Mouse (Mus musculus): Measurements from ENCODE around the gene Flt3. TPM values are rescaled to one million over a fixed set of nuclear protein-coding genes. Genes with fewer than 3 reads are reported as not detected.

Flt3 gene
- total and polyA plus RNA-seq, 3 experiments = 0.01 TPM; not detected in 2

DNA sequence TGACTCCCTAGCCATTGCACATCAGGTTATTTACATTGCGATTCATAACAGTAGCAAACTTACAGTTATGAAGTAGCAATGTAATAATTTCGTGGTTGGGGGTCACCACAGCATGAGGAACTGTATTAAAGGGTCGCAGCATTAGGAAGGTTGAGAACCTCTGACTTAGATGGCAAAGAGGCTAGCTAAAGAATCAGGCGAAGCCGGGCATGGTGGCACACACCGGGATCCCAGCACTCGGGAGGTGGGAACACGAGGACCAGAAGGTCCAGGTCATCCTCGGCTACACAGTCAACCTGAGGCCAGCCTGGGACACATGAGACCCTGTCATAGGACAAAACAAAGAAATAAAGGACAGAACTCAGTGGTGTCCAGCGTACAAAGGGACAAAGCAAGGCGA lies 70.3 kb downstream of the Flt3 start:
- Histone ChIP-seq H3K36me3 (ENCODE audit: control insufficient read depth in 1 of 2, insufficient read depth in 2 of 2, low read length in 2 of 2) (no peaks in the 10 kb centered on the region), H3K27ac (ENCODE audit: control insufficient read depth, low read depth, low read length) (no peak overlapping the region), H3K4me1 (ENCODE audit: control insufficient read depth in 1 of 2, insufficient read depth in 2 of 2, low read length in 2 of 2) (no peaks in the 10 kb centered on the region), H3K4me3 (ENCODE audit: control insufficient read depth in 1 of 2, insufficient read depth in 1 of 2, low read depth in 2 of 2, low read length in 2 of 2) (no peak overlapping the region), H3K9ac (ENCODE audit: control insufficient read depth, low read depth, low read length, poor library complexity, severe bottlenecking) (no peak overlapping the region), H3K79me2 (ENCODE audit: control insufficient read depth, insufficient read depth, low read length, poor library complexity) (no peaks in the 10 kb centered on the region), H3K9me3 (replicated peaks; ENCODE audit: insufficient read depth, low read length) (no peaks in the 10 kb centered on the region), H3K27me3 (ENCODE audit: control insufficient read depth in 1 of 2, insufficient read depth in 2 of 2, low read length in 2 of 2) (no peaks in the 10 kb centered on the region)
- no peak for DNase-seq (ENCODE audit: low read depth, low spot score)
- no peak for TF ChIP-seq ZC3H11A (IDR thresholded peaks at IDR 0.05; ENCODE audit: low read depth, low read length)
- no peak for TF ChIP-seq ZNF384 (IDR thresholded peaks at IDR 0.05; ENCODE audit: low read depth, low read length)
- no peak for TF ChIP-seq MYC (IDR thresholded peaks at IDR 0.05; ENCODE audit: low read depth, low read length)
- no peak for TF ChIP-seq ETS1 (IDR thresholded peaks at IDR 0.05; ENCODE audit: low read depth, low read length)
- TF ChIP-seq UBTF (IDR thresholded peaks at IDR 0.05; ENCODE audit: borderline replicate concordance, insufficient read depth, low read depth, low read length) = no peak
- no peak for TF ChIP-seq USF1 (IDR thresholded peaks at IDR 0.05; ENCODE audit: low read depth, low read length)
- no peak for TF ChIP-seq GATA1 (IDR thresholded peaks at IDR 0.05; ENCODE audit: low read depth, low read length)
- TF ChIP-seq NRF1 (IDR thresholded peaks at IDR 0.05; ENCODE audit: insufficient read depth, low read depth, low read length, poor library complexity, severe bottlenecking) = no peak
- TF ChIP-seq KAT2A (conservative IDR thresholded peaks at IDR 0.05; ENCODE audit: low read depth, low read length) = no peak
- TF ChIP-seq BHLHE40 (IDR thresholded peaks at IDR 0.05; ENCODE audit: borderline replicate concordance, low read depth, low read length) = no peak
- TF ChIP-seq MYB (IDR thresholded peaks at IDR 0.05; ENCODE audit: low read depth, low read length) = no peak
- no peak for TF ChIP-seq POLR2A (IDR thresholded peaks at IDR 0.05; ENCODE audit: control insufficient read depth in 1 of 2, insufficient read depth in 1 of 2, low read depth in 1 of 2, low read length in 2 of 2, poor library complexity in 1 of 2)
- TF ChIP-seq MXI1 (IDR thresholded peaks at IDR 0.05; ENCODE audit: low read depth, low read length) = no peak
- no peak for TF ChIP-seq CTCF (IDR thresholded peaks at IDR 0.05 in 2 of 3, conservative IDR thresholded peaks at IDR 0.05 in 1 of 3; ENCODE audit: control insufficient read depth in 1 of 3, insufficient read depth in 1 of 3, low read depth in 2 of 3, low read length in 3 of 3, poor library complexity in 1 of 3, severe bottlenecking in 1 of 3)
- TF ChIP-seq EP300 (IDR thresholded peaks at IDR 0.05; ENCODE audit: low read depth in 1 of 2, low read length in 2 of 2) = no peak
- no peak for TF ChIP-seq CHD2 (IDR thresholded peaks at IDR 0.05; ENCODE audit: low read length)
- no peak for TF ChIP-seq TAL1 (IDR thresholded peaks at IDR 0.05; ENCODE audit: low read length)
- no peak for TF ChIP-seq JUND (IDR thresholded peaks at IDR 0.05; ENCODE audit: low read depth, low read length)
- TF ChIP-seq CHD1 (IDR thresholded peaks at IDR 0.05; ENCODE audit: low read depth, low read length) = no peak
- no peak for TF ChIP-seq SMC3 (IDR thresholded peaks at IDR 0.05; ENCODE audit: low read depth, low read length)

DNA sequence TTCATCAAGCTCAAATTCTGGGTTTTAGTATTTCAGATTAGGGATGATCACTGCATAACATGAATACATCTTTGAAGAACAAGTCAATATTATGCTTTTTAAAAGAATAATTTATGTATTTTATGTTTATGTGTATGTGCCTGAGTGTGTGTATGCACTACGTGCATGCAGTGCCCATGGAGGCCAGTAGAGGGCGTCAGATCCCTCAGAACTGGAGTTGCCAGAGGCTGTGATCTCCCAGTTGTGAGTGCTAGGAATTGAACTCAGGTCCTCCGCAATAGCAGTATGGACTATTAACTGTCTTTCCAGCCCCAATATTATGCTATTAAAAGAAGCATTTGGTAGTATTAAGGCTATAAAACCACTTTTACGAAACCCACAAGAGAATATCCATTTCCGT lies 72.7 kb downstream of the Flt3 start:
- no peaks in the 10 kb centered on the region for H3K27me3 ChIP-seq (ENCODE audit: control insufficient read depth in 1 of 2, insufficient read depth in 2 of 2, low read length in 2 of 2)
- no peaks in the 10 kb centered on the region for H3K79me2 ChIP-seq (ENCODE audit: control insufficient read depth, insufficient read depth, low read length, poor library complexity)
- TF ChIP-seq CTCF (IDR thresholded peaks at IDR 0.05 in 2 of 3, conservative IDR thresholded peaks at IDR 0.05 in 1 of 3; ENCODE audit: control insufficient read depth in 1 of 3, insufficient read depth in 1 of 3, low read depth in 2 of 3, low read length in 3 of 3, poor library complexity in 1 of 3, severe bottlenecking in 1 of 3) = peak in 2 of 3 experiments; percentile 12 to 13; a peak in 2 of 6 replicates
- TF ChIP-seq TCF12 (IDR thresholded peaks at IDR 0.05; ENCODE audit: low read depth, low read length) = no peak
- TF ChIP-seq ZKSCAN1 (IDR thresholded peaks at IDR 0.05; ENCODE audit: low read depth, low read length) = no peak
- H3K9me3 ChIP-seq (replicated peaks; ENCODE audit: insufficient read depth, low read length) = no peaks in the 10 kb centered on the region
- no peak for DNase-seq (ENCODE audit: low read depth, low spot score)
- no peak overlapping the region for H3K9ac ChIP-seq (ENCODE audit: control insufficient read depth, low read depth, low read length, poor library complexity, severe bottlenecking)
- H3K4me1 ChIP-seq (ENCODE audit: control insufficient read depth in 1 of 2, insufficient read depth in 2 of 2, low read length in 2 of 2) = no peaks in the 10 kb centered on the region
- H3K36me3 ChIP-seq (ENCODE audit: control insufficient read depth in 1 of 2, insufficient read depth in 2 of 2, low read length in 2 of 2) = no peaks in the 10 kb centered on the region
- no peak overlapping the region for H3K27ac ChIP-seq (ENCODE audit: control insufficient read depth, low read depth, low read length)
- H3K4me3 ChIP-seq (ENCODE audit: control insufficient read depth in 1 of 2, insufficient read depth in 1 of 2, low read depth in 2 of 2, low read length in 2 of 2) = no peak overlapping the region

Measured in MEL (cell line).